Mouse (Mus musculus) CD8-positive naive resting alpha-beta T cell, adult 2 months (primary cell): Measurements from ENCODE around the gene Rapgef6.
A peak's percentile ranks its signal among the peaks of the same experiment; 100 is the strongest.

Experiments used
- DNase-seq, 2 experiments: peaks; one replicate each; pipeline ENCODE4 v3.0.0; 2022; ENCODE audit warnings: low read depth in 2 of 2, low spot score in 2 of 2

Rapgef6 gene

DNA sequence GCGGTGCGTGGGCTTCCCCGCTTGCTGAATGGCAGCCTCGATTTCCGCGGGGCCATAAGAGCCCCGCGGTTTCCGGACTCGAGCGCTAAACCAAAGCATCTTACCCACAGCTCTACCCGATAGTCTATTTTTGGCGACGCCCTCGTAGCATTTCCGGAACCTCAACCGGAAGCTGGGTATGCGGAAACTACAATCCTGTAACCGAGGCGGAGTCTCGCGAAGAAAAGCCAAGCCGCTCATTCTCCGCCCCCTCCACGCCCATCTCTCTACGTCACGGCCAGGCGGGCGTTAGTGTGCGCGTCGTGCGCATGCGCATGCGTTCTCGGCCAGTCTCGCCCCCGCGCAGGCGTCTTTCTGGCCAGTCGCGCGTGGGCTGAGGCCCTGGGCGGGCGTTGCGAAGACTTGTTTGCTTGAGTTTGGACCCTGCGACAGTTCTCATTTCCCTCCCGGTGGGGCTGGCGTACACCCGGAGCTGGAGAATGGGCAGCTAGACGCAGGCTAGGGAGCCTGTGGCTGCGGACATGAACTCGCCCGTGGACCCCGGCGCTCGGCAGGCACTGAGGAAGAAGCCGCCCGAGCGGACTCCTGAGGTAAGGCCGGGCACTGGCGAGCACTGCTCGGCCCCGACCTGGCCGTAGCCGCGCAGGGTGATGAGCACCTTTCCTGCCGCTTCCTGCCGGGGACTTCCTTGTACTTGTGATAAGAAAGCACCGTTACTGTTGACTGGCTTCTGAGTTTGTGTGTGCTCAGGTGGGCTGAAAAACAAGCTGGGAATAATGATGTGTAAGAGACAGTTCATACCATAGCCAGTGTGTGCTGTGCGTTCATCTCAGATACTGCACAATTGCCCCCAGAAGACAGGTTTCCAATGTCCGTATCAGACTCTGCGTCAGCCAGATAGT is at the start of gene Rapgef6:
Gene Rapgef6 (plus strand): TSS at position 319 of the 902 bp plus-strand sequence.
- DNase-seq: peak; percentile 99 to 100

DNA sequence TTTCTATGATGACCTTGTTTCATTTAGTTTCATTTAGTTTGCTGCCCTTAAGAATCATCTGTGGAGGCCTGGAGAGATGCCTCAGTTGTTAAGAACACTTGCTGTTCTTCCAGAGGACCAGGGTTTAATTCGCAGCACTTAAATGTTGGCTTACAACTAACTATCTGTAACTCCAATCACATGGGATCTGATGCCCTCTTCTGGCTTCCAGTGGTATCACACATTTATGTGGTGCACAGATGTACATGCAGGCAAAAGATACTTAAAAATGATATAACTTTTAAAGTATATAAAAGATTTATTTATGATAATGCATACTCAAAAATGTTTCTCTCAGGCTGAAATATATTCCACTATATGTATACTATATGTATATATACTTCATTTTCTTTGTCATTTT is 44.2 kb upstream of the Rapgef6 start:
- peak; percentile 6 to 28 for DNase-seq

DNA sequence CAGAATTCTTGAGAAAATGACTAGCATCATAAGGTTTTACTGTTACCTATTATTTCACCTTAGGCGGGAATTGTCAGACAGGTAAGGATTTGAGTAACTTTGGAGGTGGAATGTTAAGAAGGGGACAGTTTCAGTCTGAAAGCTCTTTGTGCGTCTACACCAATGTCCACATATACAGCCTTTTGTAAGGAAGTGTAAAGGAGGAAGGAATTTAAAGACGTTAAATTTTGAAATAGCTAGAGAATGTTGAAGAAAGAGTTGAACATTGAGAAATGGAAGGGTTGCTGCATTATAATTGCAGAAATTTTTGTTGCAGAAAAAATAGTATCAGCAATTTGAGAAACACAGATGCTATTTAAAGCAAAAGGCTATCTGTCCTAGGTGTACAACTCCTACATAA is 36.6 kb upstream of the Rapgef6 start:
- no peak for DNase-seq

DNA sequence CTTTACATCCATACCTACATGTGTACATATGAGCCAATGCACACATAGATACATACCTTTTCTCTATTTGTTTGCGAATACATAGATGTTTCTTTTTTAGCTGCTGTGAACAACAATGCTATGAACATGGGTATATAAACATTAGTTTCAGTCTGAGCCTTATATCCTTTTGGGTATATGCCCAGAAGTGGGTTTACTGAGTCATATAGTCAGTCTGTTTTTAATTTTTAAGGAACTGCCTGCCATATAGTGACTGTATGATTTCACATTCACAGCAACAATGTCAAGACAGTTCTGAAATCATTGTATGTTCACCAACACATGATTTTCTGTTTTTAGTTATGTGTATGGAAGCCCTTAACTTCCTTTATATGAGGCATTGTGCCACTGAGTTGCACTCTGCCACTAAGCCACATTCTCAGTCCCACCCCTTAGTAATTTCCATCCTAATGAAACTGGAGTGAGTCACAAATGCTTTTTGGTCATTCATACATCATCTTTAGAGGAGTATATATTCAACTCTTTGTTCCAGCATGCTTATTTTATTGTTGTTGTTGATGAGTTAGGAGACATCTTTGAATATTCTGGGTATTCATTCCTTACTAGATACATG is 30.6 kb upstream of the Rapgef6 start:
- DNase-seq: no peak

DNA sequence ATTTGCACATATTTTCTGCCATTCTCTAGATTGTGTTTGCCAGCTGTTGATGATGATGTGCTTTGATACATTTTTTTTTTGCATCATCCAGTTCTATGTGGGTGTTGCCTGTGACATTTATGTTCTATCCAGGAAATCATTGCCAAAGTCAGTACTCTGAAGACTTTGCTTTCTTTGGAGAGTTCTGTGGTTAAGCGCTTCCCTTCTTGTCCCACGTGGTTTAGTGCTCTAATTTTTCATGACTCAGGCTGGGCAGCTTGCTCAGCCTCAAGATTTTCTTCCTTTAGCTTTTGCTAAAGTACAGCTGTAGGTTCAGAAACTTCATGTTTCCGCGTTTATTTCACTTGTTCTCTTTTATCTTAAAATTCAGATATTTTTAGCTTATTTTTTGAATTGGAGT is 30.1 kb upstream of the Rapgef6 start:
- DNase-seq: peak in 1 of 2 experiments; percentile 29

DNA sequence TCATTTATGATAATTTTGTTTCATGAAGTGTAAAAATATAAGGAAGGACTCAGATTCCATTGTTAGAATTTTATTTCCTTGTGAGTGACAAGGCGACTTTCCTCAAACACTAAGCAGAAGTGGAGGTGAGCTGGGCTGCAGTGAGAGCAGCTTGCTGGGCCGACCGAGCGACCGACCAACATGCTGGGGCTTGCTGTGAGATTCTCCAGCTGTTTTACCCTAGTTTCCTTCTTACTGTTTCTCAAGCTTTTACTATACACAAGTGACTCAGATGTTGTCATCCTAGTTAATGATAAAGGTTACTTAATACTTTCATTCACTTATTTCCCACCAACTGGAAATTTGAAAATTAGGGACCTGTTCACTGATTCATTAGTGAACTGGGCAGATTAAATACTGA is 22.8 kb upstream of the Rapgef6 start:
- no peak for DNase-seq

DNA sequence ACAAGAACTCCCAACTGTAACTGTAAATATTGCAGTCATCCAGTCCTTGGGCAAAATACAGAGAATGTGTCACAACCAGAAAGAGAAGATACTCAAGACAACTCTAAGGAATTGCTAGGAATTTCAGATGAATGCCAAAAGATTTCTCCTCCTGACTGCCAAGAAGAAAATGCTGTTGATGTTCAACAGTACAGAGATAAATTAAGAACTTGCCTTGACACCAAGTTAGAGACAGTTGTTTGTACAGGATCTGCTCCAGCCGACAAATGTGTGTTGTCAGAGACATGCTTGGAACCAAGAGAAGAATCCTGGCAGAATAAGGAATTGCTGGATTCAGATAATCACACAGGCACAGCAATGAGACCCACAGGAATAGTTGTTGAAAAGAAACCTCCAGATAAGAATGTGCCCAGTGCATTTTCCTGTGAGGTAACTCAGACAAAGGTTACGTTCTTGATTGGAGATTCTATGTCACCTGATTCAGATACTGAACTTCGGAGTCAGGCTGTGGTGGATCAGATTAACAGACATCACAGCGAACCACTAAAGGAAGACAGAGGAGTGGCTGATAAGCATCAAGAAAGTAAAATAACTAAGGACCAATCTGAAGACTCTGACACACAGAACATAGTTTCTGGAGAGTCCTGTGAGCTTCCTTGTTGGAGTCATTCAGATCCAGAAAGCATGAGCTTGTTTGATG is 20.0 kb upstream of the Rapgef6 start:
- no peak for DNase-seq

DNA sequence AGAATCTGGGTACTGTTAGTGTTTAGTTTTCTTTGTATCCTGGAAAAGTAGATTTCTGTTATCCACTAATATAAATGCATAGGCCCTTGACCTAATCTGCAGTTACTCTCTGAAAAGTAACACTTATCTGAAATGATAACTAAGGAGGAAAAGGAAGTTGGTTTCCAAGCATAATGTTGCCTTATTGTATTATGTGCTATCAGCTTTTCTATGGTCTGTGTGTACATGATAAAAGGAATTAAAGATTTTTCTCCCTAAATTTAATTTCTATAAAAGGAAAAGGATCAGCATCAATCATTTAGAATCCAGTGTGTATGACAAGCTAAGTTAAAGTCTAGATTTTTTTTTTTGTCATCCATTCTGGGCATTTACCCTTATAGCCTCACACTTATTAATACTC is 9.1 kb upstream of the Rapgef6 start:
- DNase-seq: no peak

DNA sequence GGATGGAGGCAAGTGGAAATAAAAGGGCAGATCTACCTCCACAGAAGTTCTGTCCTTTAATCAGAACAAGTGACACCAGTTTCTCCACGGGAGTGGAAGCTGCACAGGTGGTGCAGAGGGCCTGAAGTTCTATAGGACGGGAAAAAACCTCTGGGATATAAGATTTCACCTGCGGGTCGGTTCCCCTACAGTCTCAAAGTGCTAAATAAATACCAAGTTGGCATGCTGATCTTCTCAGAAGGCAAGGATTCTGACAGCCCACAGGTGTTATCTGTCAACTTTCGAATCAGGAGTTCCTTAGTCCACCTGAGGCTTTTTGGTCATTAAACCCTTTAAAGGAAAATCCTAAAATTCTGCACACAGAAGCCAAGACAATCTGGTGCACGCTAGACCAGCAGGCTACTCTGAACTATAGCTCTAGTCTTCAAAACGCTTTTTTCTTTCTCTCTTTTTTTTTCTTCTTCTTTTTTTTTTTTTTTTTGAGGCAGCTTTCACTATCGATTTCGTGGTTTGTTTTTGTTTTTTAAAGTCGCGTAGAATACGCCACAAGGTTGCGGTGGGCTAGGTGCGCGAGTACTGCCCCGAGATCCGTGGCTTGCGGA is 619 bp upstream of the Rapgef6 start:
- DNase-seq: no peak

DNA sequence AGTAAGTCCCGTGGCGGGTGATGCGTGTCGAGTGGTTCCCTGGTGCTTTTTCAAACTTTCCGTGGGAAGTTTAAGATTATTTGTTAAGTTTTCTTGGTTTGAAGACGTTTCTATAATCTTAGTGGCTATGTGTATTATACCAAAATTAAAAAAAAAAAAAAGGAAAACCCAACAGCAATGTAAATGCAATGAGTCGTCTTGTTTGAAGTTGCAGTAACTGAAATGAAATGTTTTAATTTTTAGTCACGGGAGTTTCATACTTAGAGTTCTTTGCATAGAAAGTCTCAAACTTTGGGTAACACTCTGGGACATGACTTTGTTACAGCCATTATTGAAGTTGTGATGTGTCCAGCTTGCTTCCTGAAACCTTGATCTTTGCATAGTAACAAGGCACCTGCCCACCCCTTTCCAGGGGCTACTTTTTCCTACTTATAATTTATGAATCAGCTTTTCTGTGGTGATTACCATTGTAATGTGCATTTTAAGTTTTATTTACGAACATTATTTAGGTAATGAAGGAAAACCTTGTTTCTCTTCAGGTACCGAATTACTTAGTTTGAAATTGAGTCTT is 869 bp downstream of the Rapgef6 start:
- DNase-seq: no peak

DNA sequence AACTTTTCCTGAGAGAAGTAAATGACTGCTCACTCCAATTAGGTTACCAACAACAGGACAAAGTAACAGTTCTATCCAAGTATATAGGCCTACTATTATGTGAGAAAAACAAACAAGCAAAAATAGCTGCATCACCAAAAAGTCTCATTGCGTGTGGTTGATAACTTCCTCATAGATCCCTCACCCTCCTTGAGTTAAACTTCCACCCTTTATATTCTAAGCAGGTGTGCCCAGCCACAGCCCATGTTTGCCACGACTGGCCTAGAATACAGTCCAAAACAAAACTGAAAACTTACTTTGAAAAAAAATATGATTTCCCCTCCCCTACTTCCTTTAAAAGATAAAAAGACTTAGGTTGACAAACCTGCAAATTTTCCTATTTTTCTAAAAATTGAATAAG is 5.4 kb downstream of the Rapgef6 start:
- DNase-seq: no peak

DNA sequence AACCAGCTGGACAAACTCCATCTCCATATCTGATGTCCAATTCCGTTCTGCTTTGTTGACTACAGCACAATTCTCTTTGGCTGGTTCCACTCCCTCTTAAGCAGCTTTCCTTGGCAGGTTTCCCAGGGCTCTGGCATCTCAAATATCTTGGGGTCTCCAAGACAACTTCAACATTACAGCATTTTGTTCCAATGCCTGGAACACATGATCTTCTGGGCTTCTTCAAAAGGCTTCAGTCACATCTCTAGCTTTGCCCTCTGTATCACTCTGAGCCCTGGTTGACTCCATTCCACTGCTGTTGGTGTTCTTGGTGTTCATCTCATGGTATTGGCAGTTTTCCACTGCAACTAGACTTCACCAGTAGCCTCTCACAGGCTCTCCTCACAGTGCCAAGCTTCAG is 7.7 kb downstream of the Rapgef6 start:
- no peak for DNase-seq

DNA sequence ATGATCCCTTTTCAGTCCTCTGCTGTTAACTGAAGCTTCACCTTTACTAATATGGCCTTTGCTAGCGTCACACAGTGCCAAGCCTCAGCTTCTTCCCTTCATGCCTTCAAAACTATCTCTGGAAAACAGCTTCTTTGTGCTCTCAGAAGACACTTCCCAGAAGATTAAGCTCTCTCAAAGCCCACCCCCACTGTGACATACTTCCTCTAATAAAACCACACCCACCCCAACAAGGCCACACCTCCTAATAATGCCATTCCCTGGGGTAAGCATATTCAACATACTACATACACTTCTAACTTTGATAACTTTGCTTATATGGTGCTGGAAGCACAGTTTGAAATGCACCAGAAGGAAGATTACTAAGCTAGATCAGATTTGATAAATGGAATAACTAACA is 8.3 kb downstream of the Rapgef6 start:
- DNase-seq: no peak

DNA sequence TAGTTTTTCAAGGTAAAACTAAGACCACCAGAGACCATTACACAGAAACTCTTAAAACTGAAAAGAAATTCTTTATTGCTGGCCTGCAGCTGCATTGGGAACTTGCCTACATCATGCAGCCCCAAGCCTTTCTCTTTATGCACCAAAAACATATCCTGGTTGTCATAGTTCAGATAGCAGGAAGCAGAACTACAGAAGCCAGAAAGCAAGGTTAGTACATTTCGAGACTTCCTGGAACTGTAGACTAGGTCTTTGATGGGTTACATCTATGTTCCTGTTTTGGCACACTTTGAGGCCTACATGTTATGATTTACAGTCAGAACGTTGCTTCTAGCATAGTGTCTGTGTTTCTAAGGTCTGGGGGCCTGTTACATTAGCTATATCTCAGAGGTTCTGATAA is 11.2 kb downstream of the Rapgef6 start:
- peak; percentile 17 to 39 for DNase-seq

DNA sequence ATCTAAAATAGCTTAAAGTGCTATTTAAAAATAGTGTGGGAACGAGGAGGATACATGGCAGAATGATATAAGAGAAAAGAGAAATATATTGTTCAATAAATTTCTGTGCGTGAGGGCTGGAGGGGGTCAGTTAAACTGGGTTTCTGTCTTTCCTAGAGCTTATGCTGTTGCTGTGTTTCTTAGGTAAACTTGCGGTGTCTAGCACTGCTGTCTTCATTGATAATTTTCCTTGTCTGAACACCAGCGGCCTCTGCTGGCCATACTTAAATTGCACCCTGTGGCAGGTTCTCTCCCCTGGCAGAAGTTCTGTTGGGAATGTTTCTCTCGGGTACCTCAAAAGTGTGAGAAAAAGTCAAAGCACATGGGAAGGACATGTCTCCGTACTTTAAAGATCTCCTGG is 12.2 kb downstream of the Rapgef6 start:
- peak; percentile 74 to 85 for DNase-seq

DNA sequence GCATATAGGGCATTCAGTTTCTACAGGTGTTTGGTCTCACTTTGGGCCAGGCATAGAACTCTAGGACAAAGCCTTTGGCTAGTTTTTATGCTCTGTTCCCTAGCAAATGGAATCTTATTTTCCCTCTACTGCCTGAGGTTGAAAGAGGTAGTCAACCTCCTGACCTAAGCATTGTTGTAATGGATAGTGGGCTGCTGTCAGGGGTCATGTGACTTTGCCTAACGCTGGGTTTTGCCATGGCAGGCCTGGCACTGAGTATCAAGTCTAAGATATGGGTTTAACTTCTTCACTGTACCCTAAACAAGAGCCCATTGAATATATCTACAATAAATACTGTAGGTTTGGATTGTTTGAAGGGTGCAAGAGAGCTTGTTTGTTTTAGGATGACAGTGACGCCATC is 16.4 kb downstream of the Rapgef6 start:
- DNase-seq: no peak

DNA sequence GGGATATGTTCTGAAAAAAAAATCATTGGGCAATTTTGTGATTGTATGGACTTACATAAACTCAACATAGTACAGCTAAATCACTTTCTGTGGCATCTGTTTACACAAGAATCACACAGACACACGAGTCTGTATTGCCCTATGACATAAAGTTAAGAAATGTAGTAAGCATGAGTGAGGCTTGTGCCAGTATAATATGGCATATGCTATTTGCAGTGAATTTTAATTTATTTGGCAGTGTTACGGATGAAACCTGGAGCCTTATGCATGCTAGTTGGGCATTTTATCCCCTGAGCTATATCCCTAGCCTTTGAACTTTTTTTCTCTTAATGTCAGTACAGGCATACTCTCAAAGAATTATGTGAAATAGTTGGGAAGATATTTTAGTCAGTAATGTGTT is 16.8 kb downstream of the Rapgef6 start:
- DNase-seq: no peak

DNA sequence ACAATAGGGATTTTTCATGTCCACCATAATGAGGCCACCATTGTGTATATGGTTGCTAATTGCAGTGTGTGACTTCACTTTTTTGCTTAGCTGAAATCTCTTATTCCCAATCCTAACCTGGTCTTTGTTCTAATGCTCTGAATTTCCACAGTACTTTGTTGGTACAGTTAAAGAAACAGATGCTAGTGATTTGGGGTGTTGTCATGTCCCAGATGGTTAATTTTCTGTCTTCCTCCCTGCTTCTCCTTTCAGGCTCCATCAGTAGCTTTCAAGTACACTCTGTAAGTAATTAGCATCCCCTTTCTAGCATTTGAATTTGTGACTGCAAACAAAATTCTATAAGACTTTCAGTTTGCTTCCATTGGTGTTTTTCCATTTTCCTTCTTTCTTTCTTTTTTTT is 17.7 kb downstream of the Rapgef6 start:
- no peak for DNase-seq

DNA sequence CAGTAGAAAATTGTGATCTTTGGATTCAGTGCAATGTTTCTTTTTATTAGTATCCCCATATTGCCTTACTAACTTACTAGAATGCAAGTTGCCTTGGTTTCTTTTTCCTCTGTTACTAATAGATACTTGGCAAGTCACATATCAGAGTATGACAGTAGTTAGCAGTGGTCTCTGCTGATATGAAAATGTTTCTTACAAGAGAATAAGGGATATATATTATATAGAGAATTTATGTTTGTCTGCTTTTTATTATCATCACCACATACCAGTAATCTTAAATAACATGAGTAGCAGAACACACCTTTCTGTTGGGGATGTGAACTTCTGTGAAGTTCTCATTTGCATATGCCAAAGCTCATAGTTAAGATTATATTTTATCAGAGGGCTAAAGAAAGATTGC is 19.8 kb downstream of the Rapgef6 start:
- no peak for DNase-seq

DNA sequence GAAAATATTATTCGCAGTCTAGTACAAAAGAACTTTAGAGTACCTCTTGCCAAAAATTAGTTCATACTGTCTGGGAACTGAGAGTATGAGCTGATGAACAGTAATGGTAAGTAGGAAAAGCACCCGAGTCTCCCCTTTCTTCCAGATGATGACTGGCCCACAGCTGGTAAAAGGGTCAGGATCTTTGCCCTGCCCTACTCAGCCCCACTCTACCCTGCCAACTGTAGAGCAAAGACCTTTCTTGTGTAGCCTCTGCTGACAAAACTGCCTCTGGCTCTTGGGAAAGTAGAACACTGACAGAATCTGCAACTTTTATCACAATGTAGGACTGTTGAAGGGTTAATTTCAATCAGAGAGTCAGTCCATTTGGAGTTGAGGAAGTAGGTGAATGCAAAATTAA is 32.3 kb downstream of the Rapgef6 start:
- no peak for DNase-seq

DNA sequence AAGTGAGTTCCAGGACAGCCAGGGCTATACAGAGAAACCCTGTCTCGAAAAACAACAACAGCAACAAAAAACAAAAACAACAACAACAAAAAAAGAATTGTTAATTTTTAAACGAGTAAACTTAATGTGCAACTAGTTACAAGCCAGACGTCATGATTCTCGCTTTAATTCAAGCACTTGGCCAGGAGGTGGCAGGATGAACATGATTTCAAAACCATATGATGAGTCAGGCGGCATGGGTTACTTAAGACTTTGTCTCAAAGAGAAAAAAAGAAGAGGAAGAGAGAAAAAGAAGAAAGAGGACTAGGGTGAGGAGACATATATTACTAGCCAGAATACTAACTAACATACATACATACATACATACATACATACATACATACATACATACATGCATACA is 40.1 kb downstream of the Rapgef6 start:
- DNase-seq: peak; percentile 58 to 72
